Mouse (Mus musculus): Measurements from ENCODE around the gene Strn. TPM values are rescaled to one million over a fixed set of nuclear protein-coding genes. Genes with fewer than 3 reads are reported as not detected.
A peak's percentile ranks its signal among the peaks of the same experiment; 100 is the strongest.

The Strn gene
- 5.2 and 11.8 TPM in 2 replicates for polyA plus RNA-seq (2012; rRNA removed)

DNA sequence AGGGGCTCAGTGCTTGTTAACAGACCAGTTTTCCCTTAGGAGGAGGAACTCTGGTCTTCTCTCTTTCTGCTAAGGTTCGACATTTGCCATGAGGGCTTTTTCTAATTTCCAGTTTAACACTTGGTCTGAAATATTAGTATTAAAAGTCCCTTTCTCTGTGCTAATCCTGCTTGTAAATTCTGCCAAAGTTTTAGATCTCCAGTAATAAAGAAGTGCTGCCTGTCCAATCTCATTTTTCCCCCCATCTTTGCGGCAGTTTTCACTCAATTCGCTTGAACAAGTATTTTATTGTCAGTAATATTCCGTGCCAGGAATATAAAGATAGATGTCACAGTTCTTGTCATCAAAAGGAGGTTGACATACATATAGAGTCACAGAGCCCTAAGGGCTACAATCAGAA lies at the start of gene Strn:
Gene Strn, minus strand, starts transcription at position 101 of the 400 bp plus-strand sequence.
- WGBS, result 20% methylated on average over 4 of the region's 4 CpGs

DNA sequence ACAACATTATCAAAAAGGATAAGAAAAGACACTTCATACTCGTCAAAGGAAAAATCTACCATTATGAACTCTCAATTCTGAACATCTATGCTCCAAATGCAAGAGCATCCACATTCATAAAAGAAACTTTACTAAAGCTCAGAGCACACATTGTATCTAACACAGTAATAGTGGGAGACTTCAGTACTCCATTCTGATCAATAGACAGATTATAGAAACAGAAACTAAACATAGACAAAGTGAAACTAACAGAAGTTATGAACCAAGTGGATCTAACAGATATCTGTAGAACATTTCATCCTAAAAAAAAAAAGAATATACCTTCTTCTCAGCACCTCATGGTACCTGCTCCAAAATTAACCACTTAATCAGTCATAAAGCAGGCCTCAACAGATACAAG lies 41.8 kb upstream of the Strn start:
- WGBS, result 97% methylated on average over 1 of the region's 1 CpGs
- no peak for DNase-seq (ENCODE audit: low read depth, low spot score)

More for the DNA sequence above, at the start of gene Strn:
- no peak for DNase-seq (ENCODE audit: low read depth, low spot score)

DNA sequence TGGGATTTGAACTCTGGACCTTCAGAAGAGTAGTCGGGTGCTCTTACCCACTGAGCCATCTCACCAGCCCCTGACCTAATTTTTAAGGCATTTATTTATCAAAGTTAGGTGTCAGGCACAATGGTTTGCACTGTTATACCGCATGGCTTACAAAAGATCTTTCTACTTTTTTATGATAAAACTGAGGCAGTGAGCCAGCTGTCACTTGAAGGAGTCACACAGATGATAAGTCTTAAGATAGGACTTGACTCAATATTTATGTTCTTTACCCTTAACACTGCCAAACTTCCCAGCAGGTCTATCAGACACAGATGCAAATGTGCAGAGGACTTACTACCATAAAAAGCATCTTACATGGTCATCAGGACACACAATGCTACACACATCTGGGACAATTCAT lies 35.3 kb upstream of the Strn start:
- DNase-seq (ENCODE audit: low read depth, low spot score), result no peak
- WGBS, result 76% methylated on average over 2 of the region's 2 CpGs

DNA sequence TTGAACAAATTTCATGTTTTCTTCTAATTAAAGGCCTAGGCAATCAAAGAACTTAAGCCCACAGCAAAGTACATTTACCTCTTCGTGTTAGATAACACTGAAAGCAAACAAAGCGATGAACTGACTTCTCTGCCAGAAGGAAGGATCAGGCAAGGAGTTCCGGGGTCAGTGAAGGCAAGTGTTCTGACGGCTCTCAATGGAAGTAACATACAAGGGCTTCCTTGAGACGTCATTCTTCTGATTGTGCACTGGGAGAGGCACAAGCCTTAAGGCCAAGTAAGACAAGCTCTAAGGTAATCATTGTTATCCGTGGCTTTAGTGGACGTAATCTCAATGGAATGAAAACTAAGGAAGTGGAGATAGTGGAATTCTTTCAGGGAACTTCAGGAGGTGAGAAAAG lies 33.9 kb upstream of the Strn start:
- WGBS, result 62% methylated on average over 7 of the region's 7 CpGs
- DNase-seq (ENCODE audit: low read depth, low spot score), result no peak

DNA sequence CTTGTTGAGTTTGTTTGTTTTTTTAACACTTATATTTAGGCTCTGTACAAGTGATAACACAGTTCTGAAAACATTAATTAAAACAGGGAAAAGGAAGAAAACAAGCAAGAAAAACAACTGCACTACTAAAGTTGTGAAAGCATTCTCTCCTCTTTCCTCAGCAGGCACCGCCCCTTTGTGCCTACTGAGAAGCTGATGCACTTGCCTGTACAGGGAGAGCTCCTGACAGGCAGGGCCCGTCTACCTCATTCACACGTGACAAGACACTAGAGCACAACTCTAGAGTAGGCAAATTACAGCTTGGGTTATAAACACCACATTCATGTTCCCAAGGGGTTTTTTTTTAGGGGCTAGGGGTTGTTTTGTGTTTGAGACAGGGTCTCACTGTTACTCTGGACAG lies 32.3 kb upstream of the Strn start:
- DNase-seq (ENCODE audit: low read depth, low spot score), result no peak
- WGBS, result 86% methylated on average over 3 of the region's 3 CpGs

DNA sequence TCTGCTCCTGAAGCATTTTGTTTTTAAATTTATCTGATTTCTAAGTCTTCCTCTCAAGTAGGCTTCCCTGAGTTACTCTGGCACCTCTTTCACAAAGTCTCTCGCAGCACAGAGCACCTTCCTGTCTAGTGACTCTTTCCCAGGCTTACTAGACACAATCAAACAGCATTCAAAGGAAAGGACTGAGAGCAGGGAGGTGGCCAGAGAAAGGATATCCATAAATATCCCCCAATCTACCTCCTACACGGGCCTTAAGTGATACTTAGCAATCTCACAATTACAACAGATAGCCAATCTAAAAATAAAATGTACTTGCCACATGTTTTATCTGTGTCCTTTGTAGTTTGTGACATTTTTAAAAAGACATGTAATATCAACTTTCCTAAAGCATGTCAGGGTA lies 31.9 kb upstream of the Strn start:
- no peak for DNase-seq (ENCODE audit: low read depth, low spot score)
- WGBS, result 70% methylated on average over 2 of the region's 2 CpGs

DNA sequence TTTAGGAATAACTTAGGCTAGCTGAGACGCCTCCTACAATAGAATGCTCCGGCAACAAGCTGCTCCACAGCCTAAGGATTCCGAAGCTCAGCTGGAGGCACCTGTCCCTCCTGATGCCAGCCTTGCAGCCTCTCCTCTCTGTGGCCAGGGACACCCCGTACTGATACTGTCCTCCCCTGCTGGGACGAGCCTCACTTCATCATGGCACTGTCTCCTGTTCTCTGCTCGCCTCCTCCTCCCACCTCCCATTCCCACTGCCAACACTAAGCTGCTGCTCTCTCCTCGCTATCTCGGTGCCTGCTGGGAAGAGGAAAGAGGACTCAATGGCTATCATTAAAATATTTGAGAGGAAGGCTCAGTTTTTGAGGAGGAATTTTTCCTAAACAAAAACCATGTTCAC lies 30.6 kb upstream of the Strn start:
- WGBS, result 81% methylated on average over 8 of the region's 8 CpGs
- no peak for DNase-seq (ENCODE audit: low read depth, low spot score)

DNA sequence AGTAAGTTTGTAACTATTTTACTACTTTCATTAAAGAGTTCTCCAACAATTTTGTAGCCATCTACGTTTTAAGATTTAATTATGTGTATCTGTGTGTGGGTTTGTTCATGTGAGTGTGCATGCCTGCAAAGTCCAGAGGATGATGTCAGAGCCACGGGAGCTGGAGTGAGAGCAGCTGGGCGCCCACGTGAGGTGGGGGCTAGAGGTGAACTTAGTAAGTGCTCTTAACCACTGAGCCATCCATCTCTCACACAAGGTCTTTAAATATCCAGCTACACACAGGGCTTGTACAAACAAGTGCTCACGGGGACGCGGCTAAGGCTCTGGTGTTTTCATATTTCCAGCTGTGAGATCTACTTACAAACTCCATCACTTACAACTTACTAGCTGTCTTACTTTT lies 29.1 kb upstream of the Strn start:
- DNase-seq (ENCODE audit: low read depth, low spot score), result no peak
- WGBS, result 82% methylated on average over 7 of the region's 7 CpGs

DNA sequence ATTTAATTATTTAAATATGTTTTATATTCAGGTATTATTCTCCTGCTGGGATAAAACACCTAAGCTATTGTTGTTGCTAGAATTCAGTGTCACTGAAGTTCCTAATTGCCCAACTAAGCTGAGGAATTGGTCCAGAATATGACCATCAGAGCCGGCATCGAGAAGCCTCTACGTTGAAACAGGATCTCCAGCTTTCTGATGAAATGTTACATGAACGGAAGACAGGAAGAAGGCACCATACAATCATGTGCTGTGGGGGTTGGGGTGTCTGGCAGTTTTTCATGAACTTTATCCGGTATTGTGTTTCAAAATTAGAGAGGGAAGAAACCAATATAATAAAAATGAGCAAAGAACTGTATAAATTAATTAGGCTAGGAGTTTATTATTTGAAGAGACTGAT lies 26.3 kb upstream of the Strn start:
- no peak for DNase-seq (ENCODE audit: low read depth, low spot score)
- 94% methylated on average over 5 of the region's 5 CpGs for WGBS

DNA sequence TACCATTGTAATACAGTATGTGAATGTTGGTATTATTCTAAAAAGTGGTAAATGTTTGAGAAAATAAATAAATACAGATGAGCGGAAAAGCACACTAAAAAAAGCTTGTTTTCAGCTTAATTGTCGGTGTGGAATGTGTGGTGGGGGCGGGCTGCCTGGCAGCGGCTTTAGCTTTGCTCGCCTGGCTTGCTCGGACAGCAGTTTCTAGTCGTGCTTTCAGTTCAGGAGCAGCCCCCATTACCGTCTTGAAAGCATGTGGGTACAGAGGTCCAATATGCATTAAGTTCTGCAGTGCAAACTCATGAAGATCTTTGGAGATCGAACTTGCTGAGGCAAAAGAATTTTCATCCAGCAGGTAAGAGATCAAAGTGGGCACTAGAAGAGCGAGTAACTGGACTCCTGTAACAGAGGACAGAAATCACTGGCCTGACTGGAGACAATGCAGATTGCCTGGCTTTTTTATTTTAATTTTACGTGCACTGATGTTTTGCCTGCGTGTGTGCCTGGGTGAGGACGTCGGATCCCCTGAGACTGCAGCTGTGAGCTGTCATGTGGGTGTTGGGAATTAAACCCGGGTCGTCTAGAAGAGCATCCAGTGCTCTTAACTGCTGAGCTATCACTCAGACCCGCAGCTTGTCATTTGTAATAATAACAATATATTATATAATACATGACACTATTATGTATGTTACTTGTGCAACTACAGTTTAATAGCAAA lies 16.1 kb upstream of the Strn start:
- WGBS, result 77% methylated on average over 17 of the region's 17 CpGs
- DNase-seq (ENCODE audit: low read depth, low spot score), result no peak

DNA sequence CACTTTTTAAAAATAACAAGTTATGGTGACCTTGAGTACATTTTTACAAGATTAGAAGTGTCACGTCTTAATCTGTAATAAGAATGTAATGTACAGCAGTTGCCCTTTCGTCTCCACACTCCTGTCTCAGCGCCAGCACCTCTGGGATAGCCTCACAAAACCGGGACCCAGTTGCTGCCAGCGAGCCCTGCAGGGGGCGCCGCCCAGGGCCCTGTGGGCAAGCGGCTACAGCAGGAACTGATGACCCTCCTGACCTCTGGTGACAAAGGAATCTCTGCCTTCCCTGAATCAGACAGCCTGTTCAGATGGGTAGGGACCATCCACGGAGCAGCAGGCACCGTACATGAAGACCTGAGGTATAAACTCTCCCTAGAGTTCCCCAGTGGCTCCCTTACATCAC lies 15.1 kb upstream of the Strn start:
- WGBS, result 80% methylated on average over 10 of the region's 10 CpGs
- DNase-seq (ENCODE audit: low read depth, low spot score), result no peak

DNA sequence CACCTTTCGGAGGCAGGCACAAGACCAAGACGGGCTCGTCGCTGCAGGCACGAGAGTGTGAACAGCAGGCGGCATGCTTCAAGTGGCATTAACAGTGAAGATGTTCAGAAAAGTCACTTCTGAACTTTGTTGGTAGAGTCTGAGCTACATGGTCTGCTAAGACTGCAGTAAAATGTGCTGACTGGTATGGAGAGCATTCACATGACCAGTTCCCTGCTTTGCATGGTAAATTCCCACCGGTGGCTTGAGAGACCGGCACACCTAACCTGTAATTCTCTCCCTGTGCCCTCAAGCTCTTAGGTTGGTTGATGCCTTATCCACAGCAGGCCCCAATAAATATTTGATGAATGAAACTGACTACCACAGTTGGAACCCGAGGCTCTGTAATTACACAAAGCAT lies 11.4 kb upstream of the Strn start:
- DNase-seq (ENCODE audit: low read depth, low spot score), result no peak
- 89% methylated on average over 9 of the region's 9 CpGs for WGBS

DNA sequence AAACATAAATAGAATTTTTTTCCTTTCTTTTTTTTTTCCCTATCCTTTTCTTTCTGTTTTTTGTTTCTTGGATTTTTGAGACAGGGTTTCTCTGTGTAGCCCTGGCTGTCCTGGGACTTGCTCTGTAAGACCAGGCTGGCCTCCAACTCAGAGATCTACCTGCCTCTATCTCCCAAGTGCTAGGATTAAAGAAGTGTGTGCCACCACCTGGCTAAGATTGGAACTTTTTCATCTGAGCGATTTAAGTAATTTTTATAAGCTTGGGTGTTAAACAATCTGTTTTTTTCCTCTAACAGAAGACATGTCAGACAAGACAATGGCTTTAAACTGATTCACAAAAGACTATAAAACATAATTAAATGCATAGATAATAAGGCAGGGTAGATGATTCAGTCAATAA lies 1.4 kb upstream of the Strn start:
- 15% methylated on average over 1 of the region's 1 CpGs for WGBS
- DNase-seq (ENCODE audit: low read depth, low spot score), result no peak

DNA sequence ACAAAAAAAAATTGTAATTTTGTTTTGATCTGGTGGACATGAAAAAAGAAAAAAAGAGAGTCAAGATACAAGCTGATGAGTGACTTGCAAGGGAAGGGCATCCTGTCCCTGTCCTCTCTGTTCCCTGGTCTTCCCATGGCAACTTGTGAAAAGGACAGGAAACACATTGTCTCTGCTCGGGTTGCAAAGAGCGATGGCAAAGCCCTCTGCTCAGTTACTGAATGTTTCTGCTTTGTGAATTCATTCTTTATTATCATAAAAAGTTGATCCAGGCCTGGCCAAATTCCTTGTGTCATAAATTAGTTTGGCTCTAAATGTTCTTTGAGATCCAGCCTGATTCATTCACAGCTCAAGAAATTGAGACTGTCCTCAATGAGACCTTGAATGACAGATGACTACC lies 775 bp upstream of the Strn start:
- WGBS, result 52% methylated on average over 2 of the region's 2 CpGs
- DNase-seq (ENCODE audit: low read depth, low spot score), result no peak

DNA sequence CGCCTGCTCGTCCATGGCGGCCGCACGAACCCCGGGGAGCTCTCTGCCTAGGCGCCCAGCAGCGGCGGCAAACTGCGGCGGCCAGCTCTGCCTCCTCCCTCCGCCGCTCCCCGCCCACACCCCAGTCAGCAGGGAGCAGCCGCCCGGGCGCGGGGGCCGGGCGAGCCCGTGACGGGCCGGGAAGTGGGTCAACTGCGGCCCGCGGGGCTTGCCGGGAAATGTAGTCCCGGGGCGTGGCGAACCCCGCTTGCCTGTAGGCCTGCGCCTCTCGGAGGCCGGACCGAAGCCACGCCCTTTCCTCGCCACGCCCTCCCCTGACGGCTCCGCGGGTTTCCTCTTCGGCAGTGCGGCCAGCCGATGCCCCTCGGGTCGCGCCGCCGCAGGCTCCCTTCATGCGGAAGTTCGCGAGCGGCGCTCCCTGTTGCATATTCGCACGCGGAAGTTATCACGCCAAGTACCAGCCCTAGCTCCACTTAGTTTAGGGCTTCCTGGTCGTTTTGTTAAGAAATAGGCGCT lies 465 bp downstream of the Strn start:
- peak; percentile 92 for DNase-seq (ENCODE audit: low read depth, low spot score)

DNA sequence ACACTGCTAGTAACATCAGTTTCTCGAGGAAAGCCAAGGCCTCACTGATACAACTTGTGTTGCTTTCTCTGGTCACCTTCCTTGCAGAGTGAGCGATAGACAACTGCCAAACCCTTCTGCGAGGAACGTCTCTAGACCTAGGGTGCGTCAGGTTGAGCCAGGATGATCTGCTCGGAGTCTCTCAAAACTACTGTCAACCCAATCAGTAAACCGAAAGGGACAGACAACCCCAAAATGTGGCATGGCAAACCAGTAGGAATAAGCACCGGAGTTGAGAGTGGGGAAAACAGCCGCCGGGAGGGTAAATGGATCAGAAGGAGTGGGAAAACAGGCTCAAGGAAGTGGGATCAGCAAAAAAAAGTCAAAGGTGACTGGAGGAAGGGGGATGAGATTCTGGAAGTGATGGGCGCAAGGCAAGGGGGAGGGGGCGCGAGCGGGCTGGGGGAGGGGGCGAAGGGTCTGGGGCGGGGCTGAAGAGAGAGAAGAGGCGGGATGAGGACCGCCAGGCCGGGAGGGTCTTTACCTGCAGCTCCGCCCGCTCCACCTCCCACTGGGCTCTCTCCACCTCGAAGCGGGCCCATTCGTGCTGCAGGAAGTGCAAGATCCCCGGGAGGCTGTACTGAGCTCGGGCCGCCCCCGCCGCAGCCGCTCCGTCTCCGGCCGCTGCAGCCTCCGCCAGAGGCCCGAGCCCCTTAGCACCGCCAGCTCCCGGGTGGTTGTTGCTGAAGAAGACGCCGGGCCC lies 1.1 kb downstream of the Strn start:
- WGBS, result under 1% methylated on average over 34 of the region's 39 CpGs
- no peak for DNase-seq (ENCODE audit: low read depth, low spot score)

More for the DNA sequence above, 465 bp downstream of the Strn start:
- WGBS, result under 1% methylated on average over 58 of the region's 60 CpGs

DNA sequence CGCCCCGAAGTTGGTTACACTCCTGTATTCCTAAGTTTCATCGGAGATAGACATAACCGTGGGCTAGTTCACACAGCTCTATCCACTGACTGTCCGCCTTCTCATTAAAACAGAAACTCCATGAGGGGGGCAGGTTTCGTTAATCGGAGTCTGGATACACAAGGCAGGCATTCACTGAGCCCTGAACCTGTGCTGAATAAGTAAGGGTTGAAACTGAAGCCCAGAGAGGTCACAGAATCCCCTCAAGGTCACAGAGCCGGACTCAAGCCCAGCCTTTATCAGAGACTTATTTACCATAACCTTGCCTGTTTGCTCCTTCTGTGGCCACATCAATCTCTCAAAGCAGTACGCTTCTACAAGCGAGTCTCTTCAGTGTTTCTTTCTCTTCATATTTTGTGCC lies 2.2 kb downstream of the Strn start:
- DNase-seq (ENCODE audit: low read depth, low spot score), result no peak
- 81% methylated on average over 10 of the region's 10 CpGs for WGBS

DNA sequence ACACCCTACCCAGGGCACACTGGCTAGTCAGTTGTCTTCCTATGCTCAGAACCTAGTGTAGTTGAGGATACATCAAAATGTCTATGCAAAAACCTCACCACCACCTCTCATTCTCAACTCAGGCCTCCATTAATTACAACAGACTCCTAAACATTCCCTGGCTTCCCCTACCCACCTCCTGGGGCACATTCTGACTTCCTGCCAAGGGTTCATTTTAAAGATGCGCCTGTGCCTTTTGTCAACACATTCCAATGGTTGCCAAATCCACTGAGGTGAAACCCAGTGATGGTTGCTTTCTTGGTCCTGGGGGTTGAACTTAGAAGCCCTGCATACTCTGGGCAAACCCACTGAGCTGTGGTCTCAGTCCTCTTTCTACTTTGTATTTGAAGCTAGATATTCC lies 4.9 kb downstream of the Strn start:
- DNase-seq (ENCODE audit: low read depth, low spot score), result no peak
- 76% methylated on average over 1 of the region's 1 CpGs for WGBS

DNA sequence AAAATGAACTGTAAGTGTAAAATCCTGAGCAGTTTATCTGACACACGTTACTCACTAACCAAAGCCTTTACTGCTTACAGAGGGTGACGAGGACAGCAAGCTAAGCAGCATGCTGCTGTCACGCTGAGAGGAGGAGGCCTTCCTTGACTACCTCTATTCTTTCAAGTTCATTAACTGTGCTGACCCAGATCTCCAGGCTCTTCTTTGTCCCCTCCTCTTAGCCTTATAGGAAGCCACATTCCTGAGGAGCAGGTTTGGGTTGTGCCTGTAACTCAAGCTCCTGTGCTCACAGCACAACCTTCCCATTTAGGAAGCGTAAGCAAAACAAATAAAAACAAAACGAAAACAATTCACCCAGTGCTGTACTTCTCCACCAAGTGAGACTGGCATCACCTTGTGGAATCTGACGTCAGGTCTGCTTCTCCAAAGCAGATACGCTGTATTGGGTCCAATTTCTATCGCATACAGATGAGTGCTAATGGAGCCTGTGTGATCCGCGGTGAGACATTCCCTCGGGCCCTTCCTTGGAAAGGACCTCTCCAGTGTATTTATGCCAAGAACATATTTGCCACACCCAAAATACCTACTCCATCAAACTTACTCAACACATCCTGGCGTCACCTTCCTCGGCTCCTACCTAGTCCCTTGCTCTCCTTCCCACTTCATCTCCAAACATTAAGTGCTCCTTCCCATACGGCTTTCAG lies 10.1 kb downstream of the Strn start:
- DNase-seq (ENCODE audit: low read depth, low spot score), result no peak
- 72% methylated on average over 14 of the region's 14 CpGs for WGBS

DNA sequence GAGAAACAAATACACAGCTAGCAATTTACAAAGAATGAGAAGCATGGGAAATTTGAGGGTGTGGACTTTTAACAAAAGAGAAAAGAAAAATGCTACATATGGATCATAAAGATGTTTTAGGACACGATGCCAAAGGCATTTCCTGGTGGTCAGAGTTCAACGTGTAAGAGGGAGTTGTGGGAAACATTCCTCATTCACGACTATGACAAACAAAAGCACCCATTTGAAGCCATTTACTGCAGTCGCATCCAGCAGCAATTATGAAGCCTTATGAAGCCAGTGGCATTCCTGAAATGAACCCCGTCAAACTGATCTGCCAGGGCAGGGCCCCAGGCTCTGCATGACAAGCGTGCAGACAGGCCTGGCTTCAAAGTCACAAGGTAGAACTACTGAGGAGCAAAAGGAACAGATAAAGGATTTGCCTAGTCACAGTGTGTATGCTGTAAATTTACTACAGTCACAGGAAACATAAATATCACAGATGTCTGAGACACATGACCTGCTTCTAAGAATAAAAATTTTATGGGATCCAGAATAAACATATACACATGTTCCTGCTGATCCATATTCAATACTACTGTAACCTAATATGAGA lies 12.4 kb downstream of the Strn start:
- DNase-seq (ENCODE audit: low read depth, low spot score), result no peak
- WGBS, result 13% methylated on average over 6 of the region's 6 CpGs
